Mouse (Mus musculus) adrenal gland, postnatal 4 days (tissue): ENCODE data around the gene 5730596B20Rik. TPM values are rescaled to one million over a fixed set of nuclear protein-coding genes. Genes with fewer than 3 reads are reported as not detected.

ENCODE experiments used
- DNase-seq, 2 experiments: peaks; one replicate each; pipeline ENCODE4 v3.0.0; 2021 to 2022; ENCODE audit warnings: low spot score in 2 of 2, mixed read lengths in 2 of 2
- long read RNA-seq, 2 experiments: library from polyadenylated mRNA; stranded (forward); transcript quantifications; one replicate each; pipeline ENCODE4 v2.0.0; 2021
- total RNA-seq, 2 experiments: library from RNA; stranded (reverse); gene quantifications; 2 replicates each; pipeline ENCODE4 v1.2.3; 2021

The 5730596B20Rik gene
- total RNA-seq: 1 to 10 TPM; 1.0 to 1.6 TPM
- long read RNA-seq, experiment 1, partial matches to known transcripts: 0 of 2 reads
- long read RNA-seq, experiment 1, other reads (novel, unspliced or antisense): 0 of 2 reads
- long read RNA-seq, experiment 2, partial matches to known transcripts: 0 of 3 reads
- long read RNA-seq, experiment 2, other reads (novel, unspliced or antisense): 0 of 3 reads

DNA sequence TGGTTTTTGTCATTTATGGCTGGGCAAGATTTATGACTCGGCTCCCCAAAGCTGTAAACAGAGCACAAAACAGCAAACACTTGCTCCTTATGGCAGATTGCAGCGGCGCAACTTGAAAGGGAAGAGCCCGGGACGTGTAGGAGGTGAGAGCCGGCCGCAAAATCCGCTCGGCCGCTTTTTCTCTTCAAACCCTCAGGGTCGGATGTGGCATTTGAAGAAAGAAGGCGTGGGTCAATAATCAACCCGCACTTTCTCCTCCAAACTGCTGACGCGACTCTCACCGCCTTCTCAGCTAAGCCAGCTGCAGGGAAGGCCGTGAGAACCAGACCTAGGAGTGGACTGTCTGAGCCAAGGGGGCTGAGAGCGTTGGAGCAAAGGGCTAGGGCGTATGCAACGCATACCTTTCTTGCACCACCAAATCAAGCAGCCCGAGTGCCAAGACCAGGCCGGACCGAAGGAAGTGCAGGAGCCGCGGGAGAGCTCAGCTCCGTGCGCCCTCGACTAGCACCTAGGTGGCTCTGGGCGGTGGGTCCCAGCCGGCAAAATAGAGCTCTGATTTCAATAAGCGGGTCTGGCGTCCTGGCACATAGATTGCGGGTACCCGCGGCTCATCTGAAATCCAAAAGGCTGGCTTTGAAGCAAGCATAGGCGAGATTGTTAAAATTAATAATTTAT lies at the start of gene 5730596B20Rik:
TSS of gene 5730596B20Rik (plus strand) at position 438 of the 675 bp plus-strand sequence.
- DNase-seq: no peak

DNA sequence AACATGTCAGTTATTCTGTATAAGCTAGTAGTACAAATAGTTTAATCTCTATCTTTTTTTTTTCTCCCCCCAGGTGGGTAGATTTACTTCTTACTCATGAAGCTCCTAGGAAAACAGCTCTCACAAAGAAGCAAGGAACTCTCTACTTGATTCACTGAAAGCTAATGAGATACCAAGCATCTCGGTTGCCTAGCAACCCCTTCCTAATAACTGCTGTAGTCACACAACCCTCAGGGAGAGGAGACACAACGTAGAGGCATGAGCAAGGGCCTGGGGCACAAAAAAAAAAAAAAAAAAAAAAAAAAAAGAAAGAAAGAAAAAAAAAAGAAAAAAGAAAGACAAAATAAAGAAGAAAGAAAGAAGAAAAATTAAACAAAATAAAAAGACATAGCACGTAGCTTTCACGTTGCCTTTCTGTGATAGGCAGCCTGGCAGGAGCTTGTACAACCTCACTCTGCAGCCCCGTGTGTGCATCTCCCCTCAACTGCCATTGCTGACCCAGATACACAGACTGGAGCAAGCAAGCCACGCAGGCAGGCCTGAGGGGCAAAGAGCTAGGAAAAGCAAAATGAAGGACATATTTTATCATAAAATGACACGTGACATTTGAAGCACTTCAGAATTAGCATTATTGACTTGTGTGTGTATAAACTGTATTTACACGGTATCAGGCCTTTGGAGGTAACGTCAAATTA lies 39.3 kb upstream of the 5730596B20Rik start:
- DNase-seq: no peak

DNA sequence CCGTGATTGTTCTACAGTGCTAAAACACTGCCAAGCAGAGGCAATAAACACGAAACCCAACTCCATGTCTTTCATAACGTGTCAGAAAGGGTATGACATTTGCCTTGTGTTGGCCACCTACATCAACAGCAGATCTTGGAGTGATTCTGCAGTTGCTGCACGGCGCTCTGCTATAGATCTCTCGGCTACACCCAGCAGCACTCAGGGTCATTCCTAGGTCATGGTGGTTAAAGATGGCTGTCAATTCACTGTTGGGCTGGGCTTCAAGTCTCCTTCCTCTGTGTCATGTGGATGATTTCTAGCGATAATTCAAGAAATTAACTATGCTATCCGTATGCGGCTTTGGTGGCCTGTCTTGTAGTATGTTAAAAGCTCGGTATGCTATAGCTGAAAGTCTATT lies 38.7 kb upstream of the 5730596B20Rik start:
- no peak for DNase-seq

DNA sequence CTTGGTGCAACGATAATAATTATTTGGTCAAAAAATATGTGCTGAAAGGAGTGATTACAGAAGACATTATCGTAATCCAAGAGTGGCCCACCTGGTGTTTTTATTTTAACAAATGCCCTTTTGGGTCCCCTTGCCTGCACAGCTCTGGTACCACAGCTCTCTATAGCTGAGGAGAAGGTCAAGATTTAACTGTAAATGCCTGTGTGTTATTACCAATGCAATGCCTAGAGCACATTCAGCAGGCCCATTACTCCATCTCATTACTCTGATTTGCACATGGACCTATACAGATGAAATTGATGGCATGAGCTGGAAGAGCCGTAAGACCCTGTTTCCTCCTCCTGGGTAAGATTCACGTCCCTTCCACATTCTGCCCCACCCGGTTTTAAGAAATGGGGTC lies 38.2 kb upstream of the 5730596B20Rik start:
- no peak for DNase-seq

DNA sequence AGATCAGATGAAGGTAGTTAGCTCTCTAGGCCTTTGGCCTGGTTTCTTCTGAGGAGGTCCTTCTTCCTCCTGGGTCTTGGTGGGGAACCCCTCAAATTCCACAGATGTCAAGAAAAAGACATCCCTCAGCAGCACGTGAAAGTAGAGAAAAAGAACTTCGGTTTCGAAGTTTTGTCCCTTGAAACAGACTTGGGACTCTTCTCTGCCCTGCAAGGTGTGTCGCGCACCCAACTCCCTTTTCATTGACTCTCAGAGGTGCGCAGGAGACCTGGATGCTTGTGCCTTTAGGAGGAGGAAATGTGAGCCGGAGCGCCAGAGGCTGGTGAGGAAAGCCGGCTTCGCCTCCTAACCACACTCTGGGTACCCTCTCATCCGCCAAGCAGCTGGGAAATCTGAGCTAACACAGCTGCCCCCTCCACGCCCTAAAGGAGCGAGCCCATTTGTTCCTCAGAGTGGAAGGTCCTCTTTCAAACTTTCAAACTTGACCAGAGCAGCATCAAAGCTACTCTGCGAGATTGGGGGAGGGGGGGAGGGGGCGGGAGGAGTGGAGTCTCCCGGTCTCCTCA lies 26.8 kb upstream of the 5730596B20Rik start:
- DNase-seq: no peak

DNA sequence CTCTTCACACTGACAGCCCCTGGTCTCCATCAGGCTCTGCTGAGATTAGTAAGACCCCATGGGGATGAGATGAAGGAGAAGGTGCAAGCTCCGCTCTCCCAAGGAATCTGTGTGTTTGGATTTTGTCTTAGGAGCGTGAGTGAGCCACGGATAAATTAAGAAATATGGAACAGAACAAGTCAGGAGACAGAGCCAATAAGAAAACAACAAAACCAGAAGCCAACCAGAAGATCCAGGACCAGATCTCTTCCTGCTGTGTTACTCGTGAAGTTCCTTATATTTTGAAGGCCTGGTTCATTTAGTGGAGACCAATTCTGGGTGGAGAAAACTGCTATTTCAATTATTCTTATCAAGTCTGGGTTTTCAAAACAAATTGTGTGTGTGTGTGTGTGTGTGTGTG lies 25.7 kb upstream of the 5730596B20Rik start:
- DNase-seq: no peak

DNA sequence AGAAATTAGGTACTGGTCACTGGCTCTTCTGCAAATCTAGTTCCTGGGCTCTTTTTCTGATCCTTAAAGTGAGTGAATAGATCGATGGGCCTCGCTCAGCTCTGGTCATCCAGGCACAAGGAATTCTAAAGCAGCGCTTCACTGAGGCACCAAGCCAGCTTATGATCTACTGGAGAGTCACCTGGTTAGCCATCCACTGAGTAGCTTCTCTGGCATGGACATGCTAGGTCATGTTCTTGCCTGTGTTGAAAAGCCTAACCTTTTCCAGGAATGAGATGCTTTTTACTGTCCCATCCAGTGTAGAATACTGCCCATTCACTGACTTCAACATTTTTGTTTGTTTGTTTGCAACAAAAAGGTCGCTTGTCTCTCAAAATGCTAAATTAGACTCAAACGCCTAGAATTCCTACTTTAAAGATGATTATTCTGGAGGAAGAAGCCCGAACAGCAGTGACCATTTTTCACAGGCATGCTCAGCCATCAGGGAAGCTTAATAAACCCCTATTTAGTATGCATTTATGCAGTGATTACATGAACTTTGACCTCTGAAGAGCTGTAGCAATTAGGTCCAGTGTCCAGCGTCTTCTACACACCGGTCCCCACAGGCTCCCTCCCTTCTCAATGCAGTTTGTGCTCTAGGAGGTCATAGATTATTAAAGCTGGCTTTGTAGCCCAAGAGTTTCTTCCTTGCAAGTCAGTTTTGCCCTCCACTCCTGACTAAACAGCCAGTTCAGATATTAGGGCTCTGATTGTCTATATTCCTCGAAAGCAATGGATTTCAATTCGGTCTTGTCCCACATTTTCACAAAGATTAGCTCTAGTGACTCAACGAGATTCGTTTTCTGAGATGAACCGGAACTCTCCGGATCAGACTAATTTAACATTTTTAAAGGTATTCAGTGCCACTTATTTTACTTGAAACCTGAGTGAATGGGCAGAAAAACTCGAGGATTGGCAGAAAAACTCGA lies 24.8 kb upstream of the 5730596B20Rik start:
- DNase-seq: no peak

DNA sequence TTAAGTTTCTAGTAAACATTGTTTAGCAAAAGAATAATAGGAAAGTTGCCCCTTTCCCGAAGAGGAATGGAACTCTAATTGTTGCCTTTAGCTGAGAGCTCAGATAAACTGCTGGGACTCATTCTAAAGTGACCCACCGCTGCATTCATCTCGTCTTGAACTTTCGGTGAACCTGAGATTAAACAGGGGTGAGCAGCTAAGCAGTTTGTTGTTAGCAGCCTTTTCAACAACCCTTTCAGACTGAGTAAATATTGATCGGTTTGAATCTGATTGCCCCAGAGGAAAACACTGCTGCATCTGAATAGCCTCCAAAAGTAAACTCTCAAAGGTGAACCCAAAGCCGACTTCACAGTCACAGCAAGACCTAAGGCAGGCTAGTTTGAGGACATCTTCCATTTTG lies 24.0 kb upstream of the 5730596B20Rik start:
- no peak for DNase-seq

DNA sequence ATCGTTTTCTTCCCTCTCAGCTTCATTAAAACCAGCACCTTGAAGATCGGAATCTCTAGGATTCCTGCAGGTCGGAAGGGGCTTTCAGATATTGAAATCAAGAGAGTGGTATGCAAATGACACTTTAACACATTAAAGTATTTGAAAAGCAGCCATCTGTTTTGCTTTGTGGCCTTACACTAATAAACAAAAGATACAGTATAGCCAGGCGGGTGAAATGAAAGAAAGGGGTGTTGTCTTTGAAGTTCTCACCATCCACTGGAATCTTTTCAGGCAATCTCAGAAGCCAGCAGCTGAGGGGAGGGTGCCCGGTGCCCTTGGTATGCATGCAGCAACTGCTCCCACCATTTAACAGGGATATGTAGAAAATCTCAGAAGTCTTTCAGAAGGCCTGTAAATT lies 23.3 kb upstream of the 5730596B20Rik start:
- no peak for DNase-seq

DNA sequence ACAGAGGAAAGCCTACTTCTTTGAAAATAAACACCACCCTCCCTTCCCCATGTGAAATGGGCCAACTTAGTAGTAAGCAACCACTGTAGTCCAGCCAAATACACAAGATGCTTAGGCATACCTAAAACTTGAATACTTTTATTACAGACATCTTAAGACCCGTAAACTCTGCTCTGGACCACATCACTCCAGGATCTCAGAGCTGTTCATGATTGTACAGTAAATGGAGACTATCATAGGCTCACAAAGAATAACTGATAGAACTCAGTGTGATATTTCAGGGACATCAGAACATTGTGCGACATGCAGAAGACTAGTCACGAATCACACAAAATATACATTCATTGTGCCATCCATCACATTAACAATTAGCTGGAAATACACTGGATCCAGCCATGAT lies 21.8 kb upstream of the 5730596B20Rik start:
- DNase-seq: no peak

DNA sequence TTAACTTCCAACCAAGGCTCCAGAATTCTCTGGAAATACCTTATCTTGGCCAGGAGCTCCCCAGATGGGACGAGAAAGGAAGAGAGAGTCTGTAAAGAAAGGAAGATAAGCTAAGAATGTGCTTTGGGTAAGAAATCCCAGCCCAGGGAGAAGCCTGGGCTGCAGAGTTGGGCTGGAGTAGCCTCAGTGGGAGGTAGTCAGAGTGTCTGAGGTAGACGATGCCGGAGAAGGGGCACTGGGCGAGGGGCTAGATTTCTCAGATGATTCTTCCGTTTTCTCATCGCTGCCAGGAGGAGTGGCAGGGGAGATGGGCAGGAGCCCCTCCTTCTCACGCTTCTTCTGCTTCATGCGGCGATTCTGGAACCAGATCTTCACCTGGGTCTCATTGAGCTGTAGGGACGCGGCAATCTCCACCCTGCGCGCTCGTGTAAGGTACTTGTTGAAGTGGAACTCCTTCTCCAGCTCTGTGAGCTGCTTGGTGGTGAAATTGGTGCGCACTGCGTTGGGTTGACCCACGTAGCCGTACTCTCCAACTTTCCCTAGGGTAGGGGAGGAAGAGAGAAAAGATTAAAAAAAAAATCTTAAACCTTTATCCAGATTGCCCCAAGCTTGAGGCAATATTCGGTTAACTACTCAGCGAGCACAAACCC lies 20.6 kb upstream of the 5730596B20Rik start:
- DNase-seq: no peak

DNA sequence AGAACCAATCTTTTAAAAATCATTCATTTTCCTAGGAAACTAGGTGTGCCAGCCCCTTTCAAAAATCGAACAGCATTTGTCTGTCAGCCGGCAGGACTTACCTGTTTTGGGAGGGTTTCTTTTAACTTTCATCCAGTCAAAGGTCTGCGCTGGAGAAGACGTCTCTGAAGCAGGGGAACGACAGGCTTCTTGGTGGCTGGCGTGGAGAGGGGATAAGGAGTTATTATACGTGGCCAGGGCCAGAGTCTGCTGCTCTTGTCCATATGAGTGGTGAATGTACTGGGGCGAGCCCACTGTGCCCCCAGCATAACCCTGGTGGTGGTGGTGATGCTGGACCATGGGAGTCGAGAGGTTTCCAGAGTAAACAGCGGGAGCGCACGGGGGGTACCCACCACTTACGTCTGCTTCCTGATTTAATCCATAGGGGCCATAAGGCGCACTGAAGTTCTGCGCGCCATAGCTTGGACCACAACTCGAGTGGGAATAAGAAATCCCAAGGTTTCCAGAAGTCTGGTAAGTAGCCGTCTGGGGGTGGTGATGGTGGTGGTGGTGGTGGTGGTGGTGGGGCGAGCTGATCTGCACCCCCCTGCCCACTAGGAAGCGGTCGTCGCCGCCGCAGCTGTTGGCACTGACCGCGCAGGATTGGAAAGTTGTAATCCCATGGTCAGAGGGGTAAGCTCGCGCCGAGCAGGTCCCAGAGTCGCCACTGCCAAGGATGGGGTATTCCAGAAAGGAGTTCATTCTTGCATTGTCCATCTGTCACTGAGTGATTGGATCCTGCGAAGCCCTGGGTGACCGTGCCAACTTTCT lies 19.6 kb upstream of the 5730596B20Rik start:
- DNase-seq: no peak

DNA sequence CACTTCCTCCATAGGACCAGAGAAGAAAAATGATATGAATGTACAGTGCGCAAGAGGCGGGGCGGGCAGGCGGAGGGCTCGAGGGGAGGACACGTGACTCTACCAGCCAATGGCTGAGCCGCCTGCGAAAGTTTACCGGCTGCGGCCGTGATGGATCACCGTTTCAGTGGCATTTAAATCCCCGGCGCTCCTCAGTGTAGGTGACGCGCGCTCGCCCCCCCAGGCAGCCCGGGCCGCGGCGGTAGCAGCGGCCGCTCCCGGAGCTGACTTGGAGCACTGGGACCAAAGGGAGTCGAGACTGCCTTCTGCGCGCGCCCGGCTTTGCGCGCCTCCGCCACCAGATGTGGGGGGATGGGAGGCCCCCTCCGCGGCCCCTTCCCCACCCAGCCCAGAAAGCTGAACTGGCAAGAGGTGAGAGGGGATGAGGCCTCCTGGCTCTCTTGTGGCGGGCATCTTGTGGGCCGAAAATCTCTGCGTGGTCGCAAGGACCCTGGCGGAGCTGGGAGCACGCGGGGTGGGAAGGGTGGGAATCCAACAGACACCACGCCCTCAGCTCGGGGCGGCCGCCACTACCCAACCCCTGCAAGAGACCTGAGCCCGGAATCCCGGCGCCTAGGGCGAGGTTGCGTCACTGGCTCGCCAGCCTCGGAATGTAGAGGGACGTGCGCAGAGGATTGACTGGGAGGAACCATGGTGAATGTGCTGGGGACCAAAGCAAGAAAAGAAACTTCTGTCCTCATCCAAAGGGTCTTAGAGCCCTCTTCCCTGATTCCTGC lies 18.8 kb upstream of the 5730596B20Rik start, which contains the start of gene Hoxa1:
TSS of gene Hoxa1 (minus strand) at position 42 of the 776 bp plus-strand sequence.
- peak in 1 of 2 experiments; percentile 62 for DNase-seq

DNA sequence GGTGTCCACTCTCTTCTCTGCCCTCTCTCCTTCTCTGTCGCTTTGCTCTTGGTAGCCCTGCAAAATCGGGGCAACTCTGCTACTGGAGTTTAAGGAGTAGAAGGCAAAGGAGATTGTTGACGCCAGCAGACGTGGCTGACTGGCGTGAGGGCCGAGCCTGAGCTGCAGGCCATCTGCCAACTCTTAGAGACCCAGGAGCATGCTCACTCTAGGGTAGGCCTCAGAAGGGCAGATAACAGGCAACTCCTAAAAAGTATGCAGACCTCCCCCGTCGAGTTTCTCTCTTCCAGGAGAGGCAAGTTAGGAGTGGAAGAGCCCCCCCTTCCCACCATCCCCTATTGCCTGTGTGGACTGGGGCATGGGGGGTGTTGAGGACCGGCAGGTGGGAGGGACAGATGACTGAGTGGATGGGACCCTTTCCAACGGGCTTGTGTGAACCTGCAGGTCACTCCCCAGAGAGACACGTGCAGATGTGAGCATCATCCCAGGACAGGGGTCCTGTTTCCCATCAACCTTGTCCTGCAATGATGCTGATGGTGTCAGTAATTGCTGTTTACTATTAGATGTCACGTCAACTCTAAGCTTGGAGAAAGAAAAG lies 18.0 kb upstream of the 5730596B20Rik start:
- no peak for DNase-seq

DNA sequence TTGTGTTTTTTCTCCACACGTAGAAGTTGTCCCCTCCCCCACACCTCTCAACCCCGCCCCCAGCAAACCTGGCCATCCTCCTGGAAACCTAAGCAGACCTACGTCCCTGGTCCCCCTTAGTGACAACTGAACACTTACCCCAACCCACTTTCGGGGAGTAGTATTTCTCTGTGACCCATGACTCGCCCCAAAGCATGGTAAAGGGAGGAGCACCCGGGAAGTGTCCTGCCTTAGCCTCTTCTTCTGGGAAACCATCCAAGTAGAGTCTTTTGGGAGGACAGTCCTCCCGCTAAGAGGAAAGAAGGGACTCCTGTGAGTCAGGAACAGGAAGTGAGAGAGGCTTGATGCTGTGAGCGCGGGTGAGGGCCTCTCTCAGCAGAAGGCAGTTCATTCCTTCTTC lies 17.3 kb upstream of the 5730596B20Rik start:
- no peak for DNase-seq

DNA sequence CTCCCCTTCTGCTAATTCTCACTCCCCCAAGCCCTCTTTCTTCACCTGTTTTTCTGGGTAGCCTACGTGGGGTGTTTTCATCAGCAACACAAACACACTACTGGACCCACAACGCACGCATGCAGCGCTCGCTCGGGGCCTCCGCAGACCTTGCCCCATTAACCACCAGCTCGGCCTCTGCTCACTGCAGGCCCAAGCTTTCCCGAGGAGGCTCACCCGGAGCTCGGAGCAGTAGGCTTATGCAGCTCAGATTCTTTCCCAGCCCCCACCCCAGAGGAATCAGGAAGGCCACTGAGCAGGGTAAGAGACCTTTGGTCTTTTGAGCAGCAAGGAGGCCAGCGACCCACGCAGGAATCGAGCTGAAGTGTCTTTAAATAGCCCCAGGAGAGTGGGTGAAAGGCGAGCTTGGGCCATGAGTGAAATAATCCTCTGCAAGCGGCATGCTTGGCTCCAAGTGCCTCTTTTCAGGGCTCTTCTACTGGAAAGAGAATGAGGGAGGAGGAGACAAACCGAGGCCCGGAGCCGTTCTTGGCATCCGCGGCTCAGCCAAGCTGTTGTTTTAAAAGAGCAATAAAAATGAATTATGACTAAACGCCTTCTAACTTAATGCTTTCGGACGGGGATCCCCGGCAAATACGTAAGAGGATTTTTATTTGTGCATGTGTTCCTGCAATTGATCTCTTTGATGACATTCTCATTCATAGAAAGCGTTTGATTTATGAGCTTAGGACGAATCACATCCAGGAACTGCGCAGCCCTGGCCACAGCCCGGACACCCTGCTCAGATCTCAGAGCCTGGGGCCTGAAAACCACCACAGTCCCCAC lies 16.6 kb upstream of the 5730596B20Rik start:
- no peak for DNase-seq

DNA sequence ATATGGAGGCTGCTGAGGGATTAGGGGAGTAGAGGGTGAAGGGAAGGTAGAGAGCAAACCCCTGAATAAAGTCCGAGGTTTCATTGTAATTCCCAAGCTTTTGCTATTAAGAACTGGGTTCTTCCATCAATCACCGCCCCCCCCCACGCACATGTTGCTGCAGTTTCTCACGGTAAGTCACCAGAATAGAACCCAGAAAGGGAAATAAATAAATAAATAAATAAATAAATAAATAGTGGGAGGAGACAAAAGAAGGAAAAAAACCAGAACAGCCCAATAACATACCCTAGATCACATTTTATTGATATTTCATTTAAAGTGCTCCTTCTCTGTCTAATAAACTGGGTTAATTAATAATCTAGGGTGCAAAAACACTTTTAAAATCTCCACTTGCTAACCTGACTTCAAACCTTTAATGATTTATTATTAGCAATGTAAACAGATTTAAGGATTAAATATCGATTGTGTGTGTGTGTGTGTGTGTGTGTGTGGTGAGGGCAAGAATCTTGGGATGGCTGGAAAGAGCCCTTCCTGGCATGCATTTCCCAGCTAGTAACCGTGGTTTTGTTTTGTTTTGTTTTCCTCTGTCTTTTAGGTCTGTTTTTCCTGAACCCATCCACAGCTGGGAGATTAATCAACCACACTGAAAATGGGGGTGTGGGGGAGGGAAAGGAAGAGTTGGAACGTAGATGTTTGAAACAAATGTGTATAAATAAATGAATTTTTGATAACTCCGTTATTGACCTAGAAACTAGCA lies 15.8 kb upstream of the 5730596B20Rik start:
- DNase-seq: no peak
